Mouse (Mus musculus): Measurements from ENCODE around the gene Gm37240. TPM values are rescaled to one million over a fixed set of nuclear protein-coding genes. Genes with fewer than 3 reads are reported as not detected.

The Gm37240 gene
- polyA plus RNA-seq, 1 experiment from 2014 or later: not detected

DNA sequence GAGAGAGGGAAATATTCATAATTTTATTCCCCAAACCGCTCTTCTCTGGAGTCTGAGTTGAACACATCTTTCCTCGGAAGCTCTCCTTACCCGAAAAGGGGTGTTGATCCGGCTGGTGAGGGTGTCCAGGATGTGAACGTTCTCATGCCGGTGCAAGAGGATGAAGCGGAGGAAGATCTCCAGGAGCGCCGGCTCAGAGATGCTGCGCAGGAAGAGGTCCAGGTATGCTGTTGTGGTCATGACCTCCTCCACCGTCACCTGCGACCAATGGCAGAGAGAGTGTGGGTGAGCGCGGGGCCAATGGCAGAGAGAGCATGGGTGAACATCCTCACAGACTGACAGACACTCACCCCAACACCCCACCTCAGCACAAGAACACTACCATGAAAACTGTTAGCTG lies 199.0 kb downstream of the Gm37240 start:
- Histone ChIP-seq H3K27ac (replicated peaks) (no peak overlapping the region), H3K9ac (no peak overlapping the region), H3K9me3 (no peaks in the 10 kb centered on the region), H3K4me1 (replicated peaks) (no peaks in the 10 kb centered on the region), H3K4me3 (no peak overlapping the region), H3K27me3 (no peaks in the 10 kb centered on the region), H3K36me3 (no peaks in the 10 kb centered on the region), H3K4me2 (no peak overlapping the region)
- ATAC-seq (ENCODE audit: low read depth): no peak
- WGBS: 93% methylated on average over 14 of the region's 14 CpGs

GRCm38 (mm10) chr3:85685271-85685670 lies 202.0 kb downstream of the Gm37240 start:
- no peak for ATAC-seq (ENCODE audit: low read depth)
- Histone ChIP-seq H3K9me3 (no peaks in the 10 kb centered on the region), H3K4me3 (no peak overlapping the region), H3K27me3 (no peaks in the 10 kb centered on the region), H3K9ac (no peak overlapping the region), H3K4me1 (replicated peaks) (no peaks in the 10 kb centered on the region), H3K4me2 (no peak overlapping the region), H3K36me3 (no peaks in the 10 kb centered on the region), H3K27ac (replicated peaks) (no peak overlapping the region)
- WGBS: 93% methylated on average over 8 of the region's 8 CpGs

- WGBS: 83% methylated on average over 5 of the region's 5 CpGs
These were observed 203.7 kb downstream of the Gm37240 start for GRCm38 (mm10) chr3:85683618-85684017.

GRCm38 (mm10) chr3:85681136-85681535 lies 206.2 kb downstream of the Gm37240 start:
- Histone ChIP-seq H3K4me2 (no peak overlapping the region), H3K4me1 (replicated peaks) (no peaks in the 10 kb centered on the region), H3K36me3 (no peaks in the 10 kb centered on the region), H3K27me3 (no peaks in the 10 kb centered on the region), H3K4me3 (no peak overlapping the region), H3K9me3 (no peaks in the 10 kb centered on the region), H3K9ac (no peak overlapping the region), H3K27ac (replicated peaks) (no peak overlapping the region)
- WGBS: 84% methylated on average over 7 of the region's 7 CpGs
- ATAC-seq (ENCODE audit: low read depth): no peak

More at GRCm38 (mm10) chr3:85683618-85684017, 203.7 kb downstream of the Gm37240 start:
- Histone ChIP-seq H3K27ac (replicated peaks) (no peak overlapping the region), H3K36me3 (no peaks in the 10 kb centered on the region), H3K9me3 (no peaks in the 10 kb centered on the region), H3K27me3 (no peaks in the 10 kb centered on the region), H3K9ac (no peak overlapping the region), H3K4me3 (no peak overlapping the region), H3K4me2 (no peak overlapping the region), H3K4me1 (replicated peaks) (no peaks in the 10 kb centered on the region)
- no peak for ATAC-seq (ENCODE audit: low read depth)

GRCm38 (mm10) chr3:85679960-85680359 lies 207.4 kb downstream of the Gm37240 start:
- Histone ChIP-seq H3K27ac (replicated peaks) (no peak overlapping the region), H3K9ac (no peak overlapping the region), H3K27me3 (no peaks in the 10 kb centered on the region), H3K36me3 (no peaks in the 10 kb centered on the region), H3K4me3 (no peak overlapping the region), H3K4me1 (replicated peaks) (no peaks in the 10 kb centered on the region), H3K4me2 (no peak overlapping the region), H3K9me3 (no peaks in the 10 kb centered on the region)
- WGBS: 82% methylated on average over 5 of the region's 5 CpGs
- no peak for ATAC-seq (ENCODE audit: low read depth)

DNA sequence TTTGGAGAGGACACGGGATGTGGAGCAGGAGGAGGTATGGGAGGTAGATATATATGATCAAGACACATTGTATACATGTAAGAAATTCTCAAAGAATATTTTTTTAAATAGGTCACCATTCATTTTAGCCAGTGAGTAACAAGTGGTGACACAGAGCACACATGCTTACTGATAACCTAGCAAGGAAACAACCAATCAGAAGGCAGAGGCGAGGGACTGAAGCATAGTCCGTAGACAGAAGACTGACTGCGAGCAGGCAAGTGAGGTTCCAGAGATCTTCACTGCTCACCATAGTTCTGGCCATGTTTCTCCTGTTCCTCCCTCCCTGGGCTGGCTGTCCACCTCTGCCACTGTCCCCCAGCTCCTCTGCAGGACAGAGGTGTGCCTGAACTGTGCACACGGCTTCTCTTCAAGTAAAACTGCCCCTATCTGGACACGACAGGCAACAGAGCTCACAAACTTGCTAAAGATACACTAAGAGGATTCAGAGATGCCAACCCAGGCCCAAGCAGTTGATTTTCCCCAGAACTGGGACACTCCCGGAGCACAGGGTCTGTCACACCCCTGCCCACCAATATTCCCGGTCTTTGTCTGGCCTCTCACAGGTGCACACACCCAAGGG lies 207.9 kb downstream of the Gm37240 start:
- ATAC-seq (ENCODE audit: low read depth): no peak
- H3K27me3 ChIP-seq: no peaks in the 10 kb centered on the region
- H3K4me3 ChIP-seq: no peak overlapping the region
- 90% methylated on average over 8 of the region's 8 CpGs for WGBS
- H3K4me2 ChIP-seq: no peak overlapping the region
- no peaks in the 10 kb centered on the region for H3K36me3 ChIP-seq
- H3K27ac ChIP-seq (replicated peaks): no peak overlapping the region
- no peak overlapping the region for H3K9ac ChIP-seq
- no peaks in the 10 kb centered on the region for H3K9me3 ChIP-seq
- no peaks in the 10 kb centered on the region for H3K4me1 ChIP-seq (replicated peaks)

- no peaks in the 10 kb centered on the region for H3K27me3 ChIP-seq
These were observed 209.4 kb downstream of the Gm37240 start for GRCm38 (mm10) chr3:85677952-85678351.

GRCm38 (mm10) chr3:85677133-85677532 lies 210.2 kb downstream of the Gm37240 start:
- H3K4me3 ChIP-seq: no peak overlapping the region
- no peak overlapping the region for H3K4me2 ChIP-seq
- no peaks in the 10 kb centered on the region for H3K27me3 ChIP-seq
- H3K9me3 ChIP-seq: no peaks in the 10 kb centered on the region
- H3K4me1 ChIP-seq (replicated peaks): no peaks in the 10 kb centered on the region
- WGBS: 81% methylated on average over 8 of the region's 8 CpGs
- H3K9ac ChIP-seq: no peak overlapping the region
- no peak overlapping the region for H3K27ac ChIP-seq (replicated peaks)
- no peak for ATAC-seq (ENCODE audit: low read depth)
- no peaks in the 10 kb centered on the region for H3K36me3 ChIP-seq

More at GRCm38 (mm10) chr3:85677952-85678351, 209.4 kb downstream of the Gm37240 start:
- Histone ChIP-seq H3K9ac (no peak overlapping the region), H3K9me3 (no peaks in the 10 kb centered on the region), H3K4me1 (replicated peaks) (no peaks in the 10 kb centered on the region), H3K36me3 (no peaks in the 10 kb centered on the region), H3K27ac (replicated peaks) (no peak overlapping the region), H3K4me3 (no peak overlapping the region), H3K4me2 (no peak overlapping the region)
- ATAC-seq (ENCODE audit: low read depth): no peak
- 76% methylated on average over 3 of the region's 3 CpGs for WGBS

DNA sequence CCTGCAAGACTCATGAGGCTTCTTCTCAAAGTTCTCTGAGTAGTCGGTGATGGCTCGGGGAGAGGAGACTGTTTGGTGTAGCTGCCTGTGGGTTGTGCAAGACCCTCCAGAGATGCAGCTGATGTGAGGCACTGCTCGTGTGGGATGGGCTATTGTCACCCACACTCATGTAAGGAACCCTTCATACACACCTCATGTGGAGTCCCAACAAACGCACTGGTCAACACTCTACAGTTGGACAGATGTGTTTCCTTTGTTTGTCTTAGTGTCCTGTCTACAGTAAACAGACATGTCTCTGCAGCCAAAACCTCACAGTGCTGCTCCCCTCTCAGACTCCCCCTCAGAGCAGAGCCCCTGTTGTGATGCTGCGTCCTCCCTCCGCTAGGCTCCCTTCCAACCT lies 217.5 kb downstream of the Gm37240 start:
- no peaks in the 10 kb centered on the region for H3K4me1 ChIP-seq (replicated peaks)
- no peak overlapping the region for H3K4me3 ChIP-seq
- no peaks in the 10 kb centered on the region for H3K9me3 ChIP-seq
- H3K27me3 ChIP-seq: no peaks in the 10 kb centered on the region
- no peak overlapping the region for H3K4me2 ChIP-seq
- 87% methylated on average over 6 of the region's 6 CpGs for WGBS
- H3K27ac ChIP-seq (replicated peaks): no peak overlapping the region
- H3K36me3 ChIP-seq: no peaks in the 10 kb centered on the region
- no peak for ATAC-seq (ENCODE audit: low read depth)
- no peak overlapping the region for H3K9ac ChIP-seq

- Histone ChIP-seq H3K4me1 (replicated peaks) (no peaks in the 10 kb centered on the region), H3K27ac (replicated peaks) (no peak overlapping the region), H3K36me3 (no peaks in the 10 kb centered on the region), H3K27me3 (no peaks in the 10 kb centered on the region), H3K9me3 (no peaks in the 10 kb centered on the region), H3K9ac (no peak overlapping the region), H3K4me2 (no peak overlapping the region), H3K4me3 (no peak overlapping the region)
- ATAC-seq (ENCODE audit: low read depth): no peak
- WGBS: 86% methylated on average over 6 of the region's 6 CpGs
These were observed 219.6 kb downstream of the Gm37240 start for GRCm38 (mm10) chr3:85667683-85668082.

DNA sequence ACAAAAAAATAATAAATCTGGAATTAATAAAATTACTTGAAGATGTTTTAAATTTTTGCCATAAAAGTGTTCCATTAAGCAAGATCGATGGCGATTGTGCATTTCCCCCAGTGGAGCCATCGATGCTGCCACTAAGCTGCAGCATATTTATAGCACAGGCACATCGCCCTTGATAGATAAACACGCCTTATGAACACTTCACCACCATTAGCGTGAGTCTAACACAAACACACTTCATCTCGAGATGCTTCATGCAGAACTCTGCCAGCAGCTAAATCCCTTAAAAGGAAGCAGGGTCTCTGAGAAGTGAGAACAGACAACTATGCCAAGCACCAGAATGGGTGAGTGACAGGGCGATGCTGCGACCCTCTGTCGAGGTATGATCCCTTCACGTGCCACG lies 220.6 kb downstream of the Gm37240 start:
- ATAC-seq (ENCODE audit: low read depth): no peak
- 65% methylated on average over 12 of the region's 12 CpGs for WGBS
- no peak overlapping the region for H3K9ac ChIP-seq
- H3K4me1 ChIP-seq (replicated peaks): peaks cover 4% of the 10 kb centered on the region
- no peaks in the 10 kb centered on the region for H3K9me3 ChIP-seq
- H3K4me3 ChIP-seq: no peak overlapping the region
- no peak overlapping the region for H3K4me2 ChIP-seq
- H3K27ac ChIP-seq (replicated peaks): no peak overlapping the region
- H3K36me3 ChIP-seq: no peaks in the 10 kb centered on the region
- H3K27me3 ChIP-seq: no peaks in the 10 kb centered on the region

- Histone ChIP-seq H3K4me1 (replicated peaks) (peaks cover 8% of the 10 kb centered on the region), H3K27me3 (no peaks in the 10 kb centered on the region), H3K36me3 (no peaks in the 10 kb centered on the region), H3K27ac (replicated peaks) (no peak overlapping the region), H3K9ac (no peak overlapping the region), H3K4me3 (no peak overlapping the region), H3K9me3 (no peaks in the 10 kb centered on the region), H3K4me2 (no peak overlapping the region)
- ATAC-seq (ENCODE audit: low read depth): no peak
- WGBS: 66% methylated on average over 3 of the region's 3 CpGs
These were observed 221.2 kb downstream of the Gm37240 start for GRCm38 (mm10) chr3:85666166-85666565.

GRCm38 (mm10) chr3:85664591-85665171 lies 222.6 kb downstream of the Gm37240 start:
- H3K9ac ChIP-seq: no peak overlapping the region
- no peak for ATAC-seq (ENCODE audit: low read depth)
- no peaks in the 10 kb centered on the region for H3K9me3 ChIP-seq
- peaks cover 8% of the 10 kb centered on the region for H3K4me1 ChIP-seq (replicated peaks)
- no peak overlapping the region for H3K4me2 ChIP-seq
- H3K27me3 ChIP-seq: no peaks in the 10 kb centered on the region
- no peak overlapping the region for H3K27ac ChIP-seq (replicated peaks)
- H3K36me3 ChIP-seq: no peaks in the 10 kb centered on the region
- H3K4me3 ChIP-seq: no peak overlapping the region
- WGBS: 83% methylated on average over 10 of the region's 10 CpGs

Measured in neural tube, embryonic 13.5 days (tissue).